Mouse (Mus musculus) Patski (cell line): ENCODE data around the gene Uhrf1. TPM values are rescaled to one million over a fixed set of nuclear protein-coding genes. Genes with fewer than 3 reads are reported as not detected.

Source experiments
- ATAC-seq: fragments of 100-300 bp; one replicate; pipeline ENCODE4 v1.8.0; 2021
- CTCF ChIA-PET: fragments of 350-600 bp; sonication (Branson Sonifier 250); formaldehyde crosslinking; loops from one replicate; lab custom pipeline; 2022; ENCODE audit warnings: inconsistent platforms; lab: Charles Lee
- POLR2A ChIA-PET: fragments of 350-600 bp; sonication (Branson Sonifier 250); formaldehyde crosslinking; loops from one replicate; lab custom pipeline; 2022; ENCODE audit warnings: antibody characterized with exemption, inconsistent platforms; lab: Charles Lee
- DNase-seq: peaks from one replicate; pipeline ENCODE4 v3.0.0-alpha.2; 2011; ENCODE audit warnings: low read depth, low spot score
- H3K27me3 ChIP-seq: fragments of 371-371 bp; one replicate; pipeline ENCODE4 v1.5.1; 2021
- CTCF ChIP-seq: fragments of 100-300 bp; IDR thresholded peaks from one replicate; pipeline ENCODE4 v1.5.1; 2021
- in situ Hi-C: fragments of 300-500 bp; cut with MboI; formaldehyde crosslinking; loops from 3 replicates; pipeline ENCODE4 v1.11.1; 2018; ENCODE audit warnings: low pct_unique_long_range_greater_than_20kb, mixed read lengths
- polyA plus RNA-seq: library from polyadenylated mRNA; unstranded; gene quantifications from one replicate; pipeline ENCODE4 v1.2.3, GENCODE M21; 2021

The Uhrf1 gene
- polyA plus RNA-seq, 1 experiment from 2014 or later = 44.3 TPM

GRCm38 (mm10) chr17:56259301-56260037, 43.7 kb upstream of the Uhrf1 start:
- DNase-seq = no peak
- in situ Hi-C loops = loop anchor here (10.0 kb wide), 1 partner anchor 55 kb away; no protein-coding TSS in a partner anchor
- H3K27me3 ChIP-seq = no peaks in the 10 kb centered on the region
- ChIA-PET POLR2A (no interaction called here), CTCF (interaction anchor here (1.2 kb wide), 1 partner anchor 91 kb away, joined by 3 read pairs; no protein-coding TSS in a partner anchor)
- TF ChIP-seq CTCF = no peak
- ATAC-seq = no peak

- no peaks in the 10 kb centered on the region for H3K27me3 ChIP-seq
- POLR2A ChIA-PET = no interaction called here
- DNase-seq (no peak), ATAC-seq (no peak)
- in situ Hi-C loops = no loop called here
- CTCF ChIA-PET = interaction anchor here (1.3 kb wide), 1 partner anchor 89 kb away, joined by 3 read pairs; no protein-coding TSS in a partner anchor
- no peak for TF ChIP-seq CTCF
These were observed 42.0 kb upstream of the Uhrf1 start for GRCm38 (mm10) chr17:56261166-56261565.

- ATAC-seq = no peak
- ChIA-PET CTCF (interaction anchor here (0.6 to 1.7 kb wide), 5 partner anchors 9 to 132 kb away, joined by 3 to 4 read pairs (median 3); no protein-coding TSS in a partner anchor), POLR2A (interaction anchor here (0.6 kb wide), 1 partner anchor 183 kb away, joined by 4 read pairs; no protein-coding TSS in a partner anchor)
- no peak for DNase-seq
- no peak for TF ChIP-seq CTCF
- H3K27me3 ChIP-seq = no peaks in the 10 kb centered on the region
- in situ Hi-C loops = no loop called here
These were observed 40.5 kb upstream of the Uhrf1 start for GRCm38 (mm10) chr17:56262645-56263094.

DNA sequence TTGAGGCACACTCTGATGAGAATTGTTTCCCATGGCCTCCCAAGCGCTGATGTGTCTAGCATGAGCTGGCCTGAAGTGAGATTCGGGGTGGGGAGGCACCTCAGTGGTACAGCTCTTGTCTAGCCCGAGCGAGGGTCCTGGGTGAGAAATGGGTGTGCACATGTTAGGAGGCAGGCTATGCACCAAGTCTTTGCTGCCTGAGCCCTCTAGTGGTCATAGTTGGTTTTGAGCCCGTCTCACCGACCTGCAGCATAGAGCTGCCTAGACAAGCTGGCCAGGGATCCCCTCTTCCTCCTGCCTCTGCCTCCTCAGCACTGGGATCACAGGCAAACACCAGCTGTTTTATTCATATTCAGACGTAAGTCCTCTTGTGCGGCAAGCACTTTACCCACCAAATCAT, 39.1 kb upstream of the Uhrf1 start:
- CTCF ChIA-PET = interaction anchor here (0.7 to 1.8 kb wide), 5 partner anchors 8 to 133 kb away, joined by 3 to 6 read pairs (median 4); no protein-coding TSS in a partner anchor
- ATAC-seq (no peak), DNase-seq (no peak)
- no peak for TF ChIP-seq CTCF
- no peaks in the 10 kb centered on the region for H3K27me3 ChIP-seq
- POLR2A ChIA-PET = interaction anchor here (0.6 to 0.7 kb wide), 2 partner anchors 61 to 85 kb away, joined by 4 read pairs; no protein-coding TSS in a partner anchor
- in situ Hi-C loops = no loop called here

GRCm38 (mm10) chr17:56265011-56265410, 38.1 kb upstream of the Uhrf1 start:
- in situ Hi-C loops = no loop called here
- DNase-seq (no peak), ATAC-seq (no peak)
- POLR2A ChIA-PET = interaction anchor here (0.7 kb wide), 3 partner anchors 39 to 79 kb away, joined by 3 to 8 read pairs (median 4); no protein-coding TSS in a partner anchor
- no peak for TF ChIP-seq CTCF
- no peaks in the 10 kb centered on the region for H3K27me3 ChIP-seq
- CTCF ChIA-PET = interaction anchor here (1.1 to 1.8 kb wide), 3 partner anchors 9 to 85 kb away, joined by 3 to 6 read pairs (median 4); no protein-coding TSS in a partner anchor

DNA sequence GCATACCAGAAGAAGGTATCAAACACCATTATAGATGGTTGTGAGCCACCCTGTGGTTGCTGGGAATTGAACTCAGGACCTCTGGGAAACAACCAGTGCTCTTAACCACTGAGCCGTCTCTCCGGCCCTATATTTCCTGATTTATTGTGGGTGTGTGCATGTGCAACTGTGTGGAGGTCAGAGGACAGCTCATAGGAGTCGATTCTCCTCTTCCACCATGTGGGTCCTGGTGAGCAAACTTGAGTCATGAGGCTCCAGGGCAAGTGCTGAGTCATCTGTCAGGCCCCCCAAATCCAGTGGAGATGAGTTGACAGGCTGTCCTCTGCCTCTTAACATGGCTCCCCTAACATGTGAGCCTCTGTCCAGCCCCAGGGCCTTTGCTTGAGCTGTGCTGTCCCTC, 37.3 kb upstream of the Uhrf1 start:
- no peak for TF ChIP-seq CTCF
- no peak for DNase-seq
- no peaks in the 10 kb centered on the region for H3K27me3 ChIP-seq
- in situ Hi-C loops = no loop called here
- ChIA-PET POLR2A (interaction anchor here (0.7 to 1.3 kb wide), 2 partner anchors 22 to 80 kb away, joined by 3 to 4 read pairs; no protein-coding TSS in a partner anchor), CTCF (interaction anchor here (1.1 kb wide), 1 partner anchor 84 kb away, joined by 4 read pairs; no protein-coding TSS in a partner anchor)
- peak; percentile 40 for ATAC-seq

DNA sequence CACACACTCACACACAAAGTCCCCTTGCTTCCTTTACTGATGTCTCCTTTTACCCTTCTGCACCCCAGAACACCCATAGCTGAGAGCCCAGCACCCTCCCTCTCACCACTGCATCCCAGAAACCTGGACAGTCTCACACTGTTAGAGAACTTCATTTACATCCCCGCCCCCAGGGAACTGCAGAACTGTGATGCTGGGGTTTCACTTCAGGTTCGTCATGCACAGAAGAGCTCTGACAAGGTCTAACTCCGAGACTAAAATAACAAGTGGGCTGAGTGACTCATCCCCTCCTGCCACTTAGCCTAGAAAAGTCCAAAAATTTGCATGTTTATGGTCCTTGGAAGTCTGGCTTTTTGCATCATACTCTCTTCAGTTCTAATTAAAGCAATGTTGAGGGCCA, 36.9 kb upstream of the Uhrf1 start:
- TF ChIP-seq CTCF = no peak
- peak; percentile 82 for DNase-seq
- CTCF ChIA-PET = interaction anchor here (1.1 kb wide), 1 partner anchor 84 kb away, joined by 4 read pairs; no protein-coding TSS in a partner anchor
- no peaks in the 10 kb centered on the region for H3K27me3 ChIP-seq
- peak; percentile 85 for ATAC-seq
- POLR2A ChIA-PET = interaction anchor here (1.3 kb wide), 1 partner anchor 22 kb away, joined by 3 read pairs; no protein-coding TSS in a partner anchor
- in situ Hi-C loops = no loop called here

- no peaks in the 10 kb centered on the region for H3K27me3 ChIP-seq
- CTCF ChIA-PET = interaction anchor here (1.0 kb wide), 1 partner anchor 321 kb away, joined by 3 read pairs; no protein-coding TSS in a partner anchor
- no peak for TF ChIP-seq CTCF
- POLR2A ChIA-PET = no interaction called here
- in situ Hi-C loops = no loop called here
- ATAC-seq = peak; percentile 45
- no peak for DNase-seq
These were observed 33.9 kb upstream of the Uhrf1 start for GRCm38 (mm10) chr17:56269153-56269630.

GRCm38 (mm10) chr17:56269741-56270140, 33.4 kb upstream of the Uhrf1 start:
- TF ChIP-seq CTCF = no peak
- CTCF ChIA-PET = interaction anchor here (1.0 to 1.3 kb wide), 2 partner anchors 21 to 320 kb away, joined by 3 to 4 read pairs; no protein-coding TSS in a partner anchor
- no peak for DNase-seq
- in situ Hi-C loops = no loop called here
- POLR2A ChIA-PET = no interaction called here
- no peaks in the 10 kb centered on the region for H3K27me3 ChIP-seq
- ATAC-seq = no peak

DNA sequence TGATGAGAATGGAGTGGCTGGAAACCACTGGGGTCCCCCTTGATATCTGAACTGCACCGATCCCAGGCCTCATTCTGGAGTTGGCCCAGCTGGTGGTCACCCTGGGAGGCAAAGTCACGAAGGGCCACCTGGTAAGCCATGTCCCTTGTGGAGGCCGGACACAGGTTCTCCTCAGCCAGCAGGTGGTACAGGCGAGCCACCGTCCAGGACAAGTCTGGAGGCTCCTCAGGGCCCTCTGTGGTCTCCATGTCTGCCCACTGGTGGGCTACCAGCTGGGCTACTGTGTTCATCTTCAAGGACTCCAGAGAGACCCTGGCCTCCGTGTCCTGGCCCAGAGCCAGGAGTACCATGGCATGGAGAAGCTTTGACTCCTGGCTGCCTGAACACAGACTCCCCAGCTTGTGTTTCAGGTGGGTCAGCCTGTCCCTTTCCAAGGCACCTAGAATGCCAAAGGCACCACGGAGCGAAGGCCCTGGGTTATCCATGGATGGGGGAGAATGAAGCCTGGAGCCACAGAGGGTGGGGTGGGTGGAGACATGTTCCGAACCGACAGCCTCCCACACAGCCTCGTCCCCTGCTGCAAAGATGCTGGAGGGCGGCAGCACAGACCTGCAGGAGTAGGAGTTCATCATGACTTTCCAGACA, 31.4 kb upstream of the Uhrf1 start:
- TF ChIP-seq CTCF = no peak
- POLR2A ChIA-PET = no interaction called here
- in situ Hi-C loops = no loop called here
- CTCF ChIA-PET = interaction anchor here (1.2 kb wide), 1 partner anchor 13 kb away, joined by 3 read pairs; no protein-coding TSS in a partner anchor
- H3K27me3 ChIP-seq = no peaks in the 10 kb centered on the region
- no peak for ATAC-seq
- no peak for DNase-seq
